Mouse (Mus musculus) heart, adult 8-10 months (tissue): Measurements from ENCODE around the gene Grik2. TPM values are rescaled to one million over a fixed set of nuclear protein-coding genes. Genes with fewer than 3 reads are reported as not detected.
"Not testable (repeated sequence)": the region's sequence is repeated elsewhere in the genome, so short reads cannot be mapped to it uniquely, and the experiment has no call there.

Experiments
- DNase-seq: peaks from one replicate; pipeline ENCODE4 v3.0.0; 2022; ENCODE audit warnings: low spot score
- total RNA-seq, 4 experiments: library from RNA; stranded (reverse); gene quantifications; 2 replicates each; pipeline ENCODE4 v1.2.4; 2022

The Grik2 gene
- total RNA-seq, 4 experiments from 2014 or later: 0.38 to 0.78 (median 0.50) TPM

DNA sequence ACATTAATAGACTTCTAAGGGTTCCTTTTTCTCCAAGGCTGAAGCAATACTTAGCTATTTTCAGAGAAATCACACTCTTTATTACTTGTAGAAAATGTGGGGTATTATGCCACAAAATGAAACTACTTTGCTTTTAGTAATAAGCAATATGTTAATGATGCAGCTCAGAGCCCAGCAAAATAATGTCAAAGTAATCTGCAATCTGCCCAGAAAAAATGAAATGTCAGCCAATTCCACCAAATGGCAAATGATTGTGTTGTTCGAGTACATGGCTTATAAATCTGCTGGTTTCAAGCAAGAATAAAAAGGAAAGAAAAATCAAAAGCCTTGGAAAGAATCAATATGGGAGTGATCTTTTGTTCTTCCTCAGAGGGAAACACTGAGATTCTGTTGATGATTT, 136.2 kb downstream of the Grik2 start:
- no peak for DNase-seq

DNA sequence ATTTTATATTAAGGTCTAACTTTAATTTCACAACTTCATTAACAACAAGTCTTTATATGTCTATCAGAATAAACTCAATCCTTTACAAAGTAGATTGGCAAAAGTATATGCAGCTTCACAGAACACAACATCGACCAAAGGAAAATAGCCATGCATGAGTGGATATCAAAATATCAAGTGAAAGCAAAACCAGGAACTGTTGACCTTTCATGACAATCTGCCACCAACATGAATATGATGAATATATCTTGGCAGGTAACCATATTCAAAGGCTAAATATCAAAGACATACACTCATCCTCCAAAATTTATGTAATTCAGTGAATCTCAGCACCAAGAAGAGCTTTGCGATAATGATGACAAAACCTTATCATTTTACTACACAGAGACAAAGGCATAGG, 141.4 kb downstream of the Grik2 start:
- no peak for DNase-seq

GRCm38 (mm10) chr10:49639901-49640300, 148.7 kb downstream of the Grik2 start:
- DNase-seq: no peak

- no peak for DNase-seq
These were observed 164.6 kb downstream of the Grik2 start for GRCm38 (mm10) chr10:49623951-49624350.

DNA sequence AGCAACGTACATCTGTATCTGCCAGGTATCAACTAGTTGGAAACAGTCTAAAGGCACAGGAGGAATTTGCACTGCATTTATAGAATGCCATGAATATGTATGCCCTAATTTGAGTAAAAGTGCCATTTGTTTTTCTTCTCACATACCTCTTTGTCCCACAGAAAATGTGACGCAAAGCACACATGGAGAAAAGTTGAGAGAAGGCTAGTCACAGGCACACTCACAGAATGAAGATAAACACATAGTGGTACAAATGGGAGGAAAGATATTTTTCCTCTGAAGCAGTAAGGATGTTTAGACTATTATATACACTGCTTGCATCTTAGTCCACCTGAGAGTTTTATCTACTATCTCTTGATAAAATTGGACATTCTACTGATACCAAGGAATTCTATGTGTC, 190.9 kb downstream of the Grik2 start:
- no peak for DNase-seq

- DNase-seq: no peak
These were observed 215.1 kb downstream of the Grik2 start for GRCm38 (mm10) chr10:49573514-49573913.

DNA sequence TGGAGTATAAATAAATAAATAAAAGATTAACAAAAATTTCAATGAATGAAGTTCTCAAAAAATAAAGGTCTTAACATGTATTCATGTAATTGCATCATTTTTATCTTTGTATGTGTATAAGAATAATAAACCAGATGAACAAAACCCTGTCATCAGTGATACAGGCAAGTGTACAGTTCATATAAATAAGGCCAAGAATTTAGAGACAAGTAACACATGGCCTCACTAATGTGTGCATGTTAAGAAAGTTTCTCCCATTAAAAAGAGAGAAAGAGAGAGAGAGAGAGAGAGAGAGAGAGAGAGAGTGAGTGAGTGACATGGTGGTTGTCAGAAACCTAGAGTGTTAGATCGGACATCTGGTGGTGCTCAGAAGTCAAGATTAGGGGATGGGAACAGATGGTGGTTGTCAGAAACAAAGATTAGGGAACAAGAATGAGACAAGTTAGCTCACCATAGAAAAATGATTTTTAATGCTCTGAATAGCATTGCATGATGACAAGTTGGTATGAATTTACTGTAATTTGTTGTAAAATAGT, 228.6 kb downstream of the Grik2 start:
- DNase-seq: no peak

DNA sequence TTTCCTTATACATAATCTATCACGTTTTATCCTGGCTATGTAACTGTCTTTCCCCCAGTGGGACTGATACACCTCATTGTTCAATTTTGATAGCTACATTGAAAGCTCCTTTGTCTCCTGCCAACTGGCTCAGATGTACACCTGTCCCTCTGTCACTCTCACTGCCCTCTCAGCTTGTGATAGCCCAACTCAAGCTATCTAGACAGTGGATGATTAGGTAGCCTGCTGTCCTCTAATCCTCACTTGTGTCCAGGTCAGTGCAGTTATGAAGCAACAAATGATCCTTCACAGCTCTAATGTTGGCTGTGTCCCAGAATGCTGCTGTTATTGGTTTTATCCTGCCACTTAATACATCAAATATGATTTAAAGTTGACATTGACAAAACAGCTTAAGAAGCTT, 246.3 kb downstream of the Grik2 start:
- DNase-seq: no peak

DNA sequence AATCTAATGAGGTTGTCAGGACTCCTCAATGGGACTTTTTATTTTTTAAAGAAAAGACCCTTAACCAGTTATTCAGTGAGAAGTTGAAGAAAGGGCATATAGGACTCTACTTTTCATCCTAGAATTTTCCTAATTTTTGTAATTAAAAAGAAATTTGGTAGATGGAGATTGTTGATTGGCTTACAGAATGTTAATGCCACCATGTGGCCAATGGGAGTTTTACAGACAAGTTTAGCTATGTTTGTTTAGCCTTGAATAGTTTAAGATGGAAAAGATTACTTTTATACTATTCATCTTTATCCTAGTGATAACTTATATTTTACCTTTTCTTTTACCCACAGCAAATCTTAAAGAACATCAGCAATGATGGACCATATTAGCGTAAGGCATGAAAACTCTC, 268.8 kb downstream of the Grik2 start:
- no peak for DNase-seq

GRCm38 (mm10) chr10:49500628-49501027, 287.9 kb downstream of the Grik2 start:
- DNase-seq: no peak

- no peak for DNase-seq
These were observed 291.3 kb downstream of the Grik2 start for GRCm38 (mm10) chr10:49497302-49497701.

DNA sequence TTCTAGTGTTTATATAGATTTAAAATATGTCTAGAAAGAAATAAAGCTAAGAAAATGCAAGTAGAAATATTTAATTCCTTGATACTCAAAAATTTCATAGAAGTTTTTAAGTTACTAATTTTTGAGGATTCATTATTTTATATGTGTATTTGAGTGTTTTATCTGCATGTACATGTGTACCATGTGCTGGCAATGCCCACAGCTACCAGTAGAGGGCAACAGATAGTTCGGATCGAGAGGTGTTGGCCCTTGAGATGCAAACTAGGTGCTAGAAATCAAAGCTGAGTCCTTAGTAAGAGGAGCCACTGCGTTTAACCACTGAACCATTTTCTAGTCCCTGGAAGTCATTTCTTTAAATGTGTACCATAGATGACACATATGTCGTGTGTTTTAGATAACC, 307.1 kb downstream of the Grik2 start:
- DNase-seq: no peak

- DNase-seq: no peak
These were observed 308.3 kb downstream of the Grik2 start for GRCm38 (mm10) chr10:49480085-49480749.

- no peak for DNase-seq
These were observed 315.0 kb downstream of the Grik2 start for GRCm38 (mm10) chr10:49473613-49474012.

- no peak for DNase-seq
These were observed 331.8 kb downstream of the Grik2 start for GRCm38 (mm10) chr10:49456791-49457190.

DNA sequence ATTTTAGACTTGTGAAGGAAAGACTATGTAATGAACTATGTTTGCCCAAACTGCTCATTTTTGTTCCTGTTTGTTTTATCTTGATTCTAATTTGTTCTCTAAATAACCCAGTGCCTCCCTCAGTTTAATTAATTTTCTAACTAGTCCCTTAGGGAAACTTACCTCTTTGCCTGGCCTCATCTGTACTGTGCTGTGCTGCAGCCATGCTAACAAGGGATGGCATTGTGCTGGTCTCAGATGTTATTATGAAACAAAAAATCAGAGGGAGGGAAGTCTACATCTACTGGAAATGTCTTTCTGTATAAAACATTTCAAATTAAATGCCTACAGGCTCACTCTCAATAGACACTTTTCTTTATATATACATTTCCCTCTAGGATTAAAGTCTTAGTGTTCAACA, 335.0 kb downstream of the Grik2 start:
- no peak for DNase-seq

DNA sequence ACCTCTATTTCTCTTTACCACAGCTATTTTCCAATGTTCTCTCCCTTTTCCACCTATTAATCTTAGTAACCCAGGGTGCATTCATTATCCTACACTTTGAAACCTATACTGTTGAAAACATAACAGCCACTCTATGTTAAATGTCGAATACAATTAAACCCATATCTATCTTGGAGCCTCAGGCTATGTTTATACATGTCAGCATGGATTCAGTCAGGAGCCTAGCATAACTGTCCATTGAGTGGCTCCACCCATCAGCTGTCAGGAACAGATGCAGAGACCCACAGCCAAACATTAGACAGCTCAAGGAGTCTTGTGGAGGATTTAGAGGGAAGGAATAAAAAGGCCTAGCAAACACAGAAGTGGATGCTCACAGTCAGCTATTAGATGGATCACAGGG, 347.2 kb downstream of the Grik2 start:
- no peak for DNase-seq

DNA sequence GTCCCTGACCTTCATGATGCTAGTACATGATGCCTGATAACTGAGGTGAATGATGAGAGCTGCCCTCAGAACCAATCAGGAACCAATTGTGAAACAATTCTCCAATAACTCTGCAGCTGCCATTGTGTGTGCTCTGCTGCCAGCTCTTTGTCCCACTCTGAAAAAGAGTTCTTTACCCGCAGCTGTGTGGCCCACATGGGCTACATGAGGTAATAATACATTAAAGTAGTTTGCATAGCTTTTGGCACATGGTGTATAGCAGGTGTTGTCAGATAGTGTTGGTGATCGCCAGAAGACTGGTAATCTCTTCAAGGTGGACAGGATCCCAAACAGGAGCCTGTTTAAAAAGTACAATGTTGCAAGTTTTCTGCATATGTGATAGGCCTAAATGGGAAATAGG, 351.5 kb downstream of the Grik2 start:
- DNase-seq: no peak

DNA sequence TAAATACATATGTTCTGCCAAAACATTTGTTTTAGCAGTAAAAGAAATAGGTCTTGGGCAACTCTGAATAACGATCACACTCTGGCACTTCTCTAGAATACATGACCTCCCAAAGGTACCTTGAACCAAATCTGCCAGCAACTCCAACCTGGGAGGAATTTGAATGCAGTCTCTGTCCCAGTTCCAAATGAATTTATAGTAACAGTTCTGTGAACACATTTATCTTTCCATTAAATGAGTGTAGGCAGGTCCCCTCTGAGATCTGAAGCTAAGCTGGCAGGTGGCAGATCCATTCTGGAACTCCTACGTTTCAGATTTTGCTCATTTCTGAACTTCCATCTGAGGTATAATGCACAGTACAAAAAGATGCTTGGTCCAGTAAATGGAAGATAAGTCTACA, 352.3 kb downstream of the Grik2 start:
- no peak for DNase-seq

- no peak for DNase-seq
These were observed 355.7 kb downstream of the Grik2 start for GRCm38 (mm10) chr10:49432825-49433224.

GRCm38 (mm10) chr10:49417206-49417605, 371.4 kb downstream of the Grik2 start:
- not testable (repeated sequence) for DNase-seq

DNA sequence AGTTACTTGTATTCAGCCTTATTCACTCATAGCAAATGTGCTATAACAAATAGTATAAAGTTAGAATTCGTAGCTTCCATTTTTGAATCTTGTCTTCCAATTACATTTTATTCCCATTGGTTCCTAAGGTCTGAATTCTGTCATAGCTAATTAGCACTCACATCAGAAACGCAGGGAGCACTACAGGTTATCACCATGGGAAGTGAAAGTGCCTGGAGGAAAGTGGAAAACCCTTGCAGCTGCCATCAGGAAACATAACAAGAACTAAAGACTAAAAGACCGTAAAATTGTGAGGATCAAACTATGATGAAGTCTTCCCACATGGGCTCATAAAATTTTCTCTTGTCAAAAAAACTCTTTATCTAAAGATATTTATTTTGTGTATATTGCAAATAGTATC, 405.6 kb downstream of the Grik2 start:
- no peak for DNase-seq

DNA sequence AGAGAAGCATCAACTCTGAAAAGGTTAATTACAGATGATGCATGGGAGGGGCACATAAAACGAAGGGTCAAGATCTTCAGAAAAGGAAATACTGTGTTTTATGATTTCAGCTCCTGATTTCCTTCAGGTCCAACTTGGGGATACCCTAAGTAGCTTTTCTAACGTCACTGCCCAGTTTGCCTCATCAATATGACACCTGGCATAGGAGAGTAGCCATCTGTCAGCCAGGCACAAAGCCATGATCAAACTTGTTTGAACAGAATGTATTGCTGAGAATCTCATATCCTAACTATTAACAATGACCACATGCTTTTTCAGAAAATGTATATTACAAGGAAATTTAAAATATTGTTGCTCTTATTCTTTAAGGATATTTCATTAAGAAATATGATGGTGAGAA, 406.7 kb downstream of the Grik2 start:
- no peak for DNase-seq

DNA sequence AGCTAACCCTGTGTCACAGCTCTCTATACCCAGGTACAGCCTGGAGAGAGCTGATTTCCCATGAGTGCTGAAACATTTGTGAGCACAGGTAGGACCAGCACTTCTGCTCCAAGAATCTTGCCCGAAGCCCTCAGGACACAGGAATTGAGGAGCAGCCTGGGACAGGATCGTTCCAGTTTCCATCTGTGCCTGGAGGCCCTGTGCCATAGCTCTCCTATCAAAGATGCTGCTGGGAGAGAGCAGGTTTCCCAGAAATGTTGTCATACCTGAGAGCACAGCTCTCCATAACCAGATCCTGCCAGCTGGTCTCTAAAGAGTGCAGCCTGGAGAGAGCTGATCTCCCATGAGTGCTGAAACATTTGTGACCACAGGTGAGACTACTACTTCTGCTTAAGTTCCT, 420.0 kb downstream of the Grik2 start:
- DNase-seq: no peak
